Mouse (Mus musculus) right cerebral cortex, postnatal 10 days (tissue): ENCODE results near the gene Olfr160.

Experiments used
- DNase-seq, 2 experiments: peaks; one replicate each; pipeline ENCODE4 v3.0.0; 2021; ENCODE audit warnings: low spot score in 2 of 2

Olfr160 gene

GRCm38 (mm10) chr9:37716150-37716549 lies at the start of gene Olfr160:
TSS of gene Olfr160 (minus strand) at chr9:37716250.
- DNase-seq = no peak

- DNase-seq = no peak
Measured at GRCm38 (mm10) chr9:37762541-37762940, 46.5 kb upstream of the Olfr160 start.

- no peak for DNase-seq
Measured at GRCm38 (mm10) chr9:37761728-37762127, 45.7 kb upstream of the Olfr160 start.

- no peak for DNase-seq
Measured at GRCm38 (mm10) chr9:37752006-37752405, 36.0 kb upstream of the Olfr160 start.

GRCm38 (mm10) chr9:37751467-37751866 lies 35.4 kb upstream of the Olfr160 start:
- DNase-seq = no peak

- peak; percentile 35 to 40 for DNase-seq
Measured at GRCm38 (mm10) chr9:37750319-37751075, 34.4 kb upstream of the Olfr160 start.

- DNase-seq = no peak
Measured at GRCm38 (mm10) chr9:37744806-37745205, 28.8 kb upstream of the Olfr160 start, which contains the start of gene Olfr874. TSS of gene Olfr874 (plus strand) at chr9:37745106.

- no peak for DNase-seq
Measured at GRCm38 (mm10) chr9:37734310-37734709, 18.3 kb upstream of the Olfr160 start.

GRCm38 (mm10) chr9:37689970-37690686 lies 25.9 kb downstream of the Olfr160 start:
- no peak for DNase-seq

GRCm38 (mm10) chr9:37687941-37688303 lies 28.1 kb downstream of the Olfr160 start:
- DNase-seq = peak in 1 of 2 experiments; percentile 45

- peak in 1 of 2 experiments; percentile 53 for DNase-seq
Measured at GRCm38 (mm10) chr9:37687288-37687940, 28.6 kb downstream of the Olfr160 start.

GRCm38 (mm10) chr9:37681123-37681522 lies 34.9 kb downstream of the Olfr160 start:
- DNase-seq = no peak

- peak; percentile 48 to 67 for DNase-seq
Measured at GRCm38 (mm10) chr9:37675287-37675686, 40.8 kb downstream of the Olfr160 start.

- no peak for DNase-seq
Measured at GRCm38 (mm10) chr9:37670261-37670660, 45.8 kb downstream of the Olfr160 start.

- DNase-seq = no peak
Measured at GRCm38 (mm10) chr9:37669678-37670077, 46.4 kb downstream of the Olfr160 start.

GRCm38 (mm10) chr9:37669115-37669514 lies 46.9 kb downstream of the Olfr160 start, which contains the start of gene Panx3:
TSS of gene Panx3 (minus strand) at chr9:37669235.
- DNase-seq = no peak

GRCm38 (mm10) chr9:37666045-37666444 lies 50.0 kb downstream of the Olfr160 start:
- DNase-seq = no peak

GRCm38 (mm10) chr9:37664604-37665003 lies 51.4 kb downstream of the Olfr160 start:
- DNase-seq = no peak

- no peak for DNase-seq
Measured at GRCm38 (mm10) chr9:37663210-37663609, 52.8 kb downstream of the Olfr160 start.

GRCm38 (mm10) chr9:37659413-37659812 lies 56.6 kb downstream of the Olfr160 start:
- no peak for DNase-seq
